Mouse (Mus musculus): ENCODE measurements around the gene Ost4.
A peak's percentile ranks its signal among the peaks of the same experiment; 100 is the strongest.

Gene Ost4

DNA sequence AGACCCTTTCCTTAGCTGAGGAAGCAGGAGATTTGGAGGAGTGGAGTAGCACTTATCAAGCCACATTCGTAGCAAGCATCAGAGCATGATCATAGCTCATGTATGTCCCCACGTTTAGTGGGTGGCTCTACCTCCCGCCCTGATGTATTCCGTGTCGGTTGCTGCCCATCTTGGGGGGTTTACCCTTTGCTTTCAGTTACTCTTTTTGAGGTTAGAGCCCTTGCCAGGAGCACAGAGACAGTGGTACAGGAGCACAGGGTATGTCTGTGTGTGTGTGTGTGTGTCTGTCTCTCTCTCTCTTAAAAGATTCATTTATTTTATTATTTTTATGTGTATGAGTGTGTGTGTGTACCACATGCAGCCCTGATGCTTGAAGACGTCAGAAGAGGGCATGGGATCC lies 15.5 kb upstream of the Ost4 start:
- DNase-seq (ENCODE audit: low spot score in 2 of 2) = no peak

DNA sequence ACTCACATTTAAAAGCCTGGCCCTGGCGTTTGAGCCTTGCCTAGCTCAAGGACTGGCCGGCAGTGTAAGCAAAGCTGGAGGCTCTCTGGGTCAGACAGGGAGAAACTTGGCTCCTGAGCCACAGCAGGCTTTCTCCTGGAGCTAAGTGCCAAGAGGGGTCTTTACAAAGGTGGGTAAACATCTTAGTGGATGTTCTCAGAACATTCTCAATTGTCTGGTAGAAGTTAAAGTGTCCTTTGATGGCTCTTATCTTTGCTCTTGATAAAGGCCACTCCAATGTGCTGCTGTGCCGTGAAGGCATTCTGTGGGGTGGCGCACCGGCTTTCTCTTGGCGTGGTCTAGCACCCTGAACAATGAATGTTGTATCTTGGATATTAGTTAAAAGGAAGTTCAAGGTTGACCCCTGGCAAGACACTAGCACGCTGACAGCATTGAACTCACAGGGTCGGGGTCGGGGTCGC lies 15.0 kb upstream of the Ost4 start:
- DNase-seq (ENCODE audit: low spot score in 2 of 2) = no peak

DNA sequence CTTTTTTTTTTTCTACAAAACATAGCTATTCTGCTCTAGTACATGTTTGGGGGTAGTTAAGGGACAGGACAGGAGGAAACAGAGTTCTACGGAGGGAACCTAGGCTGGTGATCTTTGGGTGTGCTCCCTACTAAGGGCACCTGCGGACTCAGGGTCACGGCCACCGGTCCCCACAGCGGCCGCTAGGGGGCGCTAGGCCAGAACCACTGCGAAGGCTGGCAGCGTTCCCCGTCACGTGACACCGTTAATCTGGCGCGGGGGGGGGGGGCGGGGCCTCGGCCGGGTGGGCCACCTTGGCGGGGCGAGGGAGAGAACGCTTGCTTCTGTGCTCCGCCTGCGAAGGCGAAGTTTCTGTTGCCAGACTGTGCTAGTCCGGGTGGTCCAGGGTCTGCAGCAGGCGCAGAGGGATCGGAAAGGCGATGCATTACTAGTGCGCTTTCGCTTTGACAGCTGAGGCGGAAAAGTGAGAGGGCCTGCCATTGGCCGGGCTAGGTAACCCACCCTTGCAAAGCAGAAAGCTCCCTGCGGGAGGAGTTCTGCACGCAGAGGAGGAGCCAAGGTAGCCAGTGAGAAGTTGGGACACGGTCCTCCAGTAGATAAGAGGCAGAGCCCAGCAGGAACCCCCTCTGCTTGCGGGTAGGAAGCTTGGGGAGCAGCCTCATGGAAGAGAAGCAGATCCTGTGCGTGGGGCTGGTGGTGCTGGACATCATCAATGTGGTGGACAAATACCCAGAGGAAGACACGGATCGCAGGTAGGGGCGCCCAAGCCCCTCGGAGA lies 13.9 kb upstream of the Ost4 start, which contains the start of gene Khk:
Gene Khk (plus strand): TSS at position 176 of the 778 bp plus-strand sequence.
- peak; percentile 93 to 97 for DNase-seq (ENCODE audit: low spot score in 2 of 2)

DNA sequence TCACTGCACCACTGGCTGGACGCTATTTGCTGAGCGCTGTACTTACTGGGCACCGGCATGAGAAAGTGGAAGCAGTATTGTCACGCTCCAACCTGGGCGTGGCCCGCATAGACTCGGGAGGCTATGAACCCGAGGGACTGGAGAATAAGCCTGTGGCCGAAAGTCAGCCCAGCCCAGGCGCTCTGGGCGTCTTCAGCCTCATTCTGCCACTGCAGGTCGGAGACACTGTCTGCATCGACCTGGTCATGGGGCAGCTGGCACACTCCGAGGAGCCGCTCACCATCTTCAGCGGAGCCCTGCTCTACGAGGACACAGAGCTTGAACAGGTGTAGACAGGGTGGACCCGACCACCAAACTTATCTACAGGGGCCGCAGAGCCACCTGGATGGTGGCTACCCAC lies 13.0 kb upstream of the Ost4 start:
- peak in 1 of 2 experiments; percentile 26 for DNase-seq (ENCODE audit: low spot score in 2 of 2)

DNA sequence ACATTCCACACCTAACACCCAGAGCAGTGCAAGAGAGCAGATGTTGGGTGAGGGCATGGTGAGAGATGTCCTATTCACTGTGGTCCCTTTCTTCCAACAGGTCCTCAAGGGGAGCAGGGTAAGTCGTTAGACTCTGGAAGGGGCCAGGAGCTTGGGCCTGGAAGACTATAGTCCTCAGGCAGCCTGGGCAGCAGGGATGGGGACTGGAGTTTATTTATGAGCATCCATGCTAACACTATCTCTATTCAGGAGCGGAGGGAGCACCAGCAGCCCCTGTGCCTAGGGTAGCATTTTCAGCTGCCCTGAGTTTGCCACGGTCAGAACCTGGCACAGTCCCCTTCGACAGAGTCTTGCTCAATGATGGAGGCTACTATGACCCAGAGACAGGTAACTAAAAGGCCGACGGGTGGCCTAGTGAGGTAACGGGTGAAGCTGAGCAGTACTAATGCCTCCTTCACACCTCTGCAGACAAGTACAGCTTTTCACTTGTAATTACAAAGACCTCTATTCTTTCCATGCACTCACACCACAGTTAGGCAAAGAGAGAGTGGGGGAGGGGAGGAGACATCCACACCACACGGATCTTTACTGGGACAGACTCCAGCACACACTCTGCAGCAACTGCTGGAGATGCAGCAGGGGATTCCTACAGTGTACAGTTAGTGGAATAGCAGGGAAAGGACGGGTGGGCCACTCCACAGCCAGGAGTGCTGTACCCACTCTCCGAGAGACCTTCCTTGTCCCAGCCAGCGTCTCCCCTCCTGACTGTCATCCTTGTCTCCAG lies 12.4 kb upstream of the Ost4 start:
- no peak for DNase-seq (ENCODE audit: low spot score in 2 of 2)

DNA sequence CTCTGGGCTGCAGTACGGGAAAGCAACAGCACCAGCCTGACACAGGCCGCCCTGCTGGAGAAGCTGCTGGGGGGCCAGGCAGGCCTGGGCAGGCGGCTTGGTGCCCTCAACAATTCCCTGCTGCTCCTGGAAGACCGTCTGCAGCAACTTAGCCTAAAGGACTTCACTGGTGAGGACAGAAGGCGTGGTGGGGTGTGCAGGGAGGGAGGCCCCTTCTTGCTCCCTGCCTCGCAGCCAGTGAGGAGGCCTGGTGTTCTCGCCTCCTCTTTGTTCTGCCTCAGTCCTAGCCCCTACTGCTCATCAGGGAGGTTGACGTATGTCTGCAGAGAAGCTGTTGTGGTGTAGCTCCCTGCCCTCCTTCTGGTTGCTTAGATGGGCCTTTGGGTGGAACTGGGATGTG lies 11.1 kb upstream of the Ost4 start:
- no peak for DNase-seq (ENCODE audit: low spot score in 2 of 2)

DNA sequence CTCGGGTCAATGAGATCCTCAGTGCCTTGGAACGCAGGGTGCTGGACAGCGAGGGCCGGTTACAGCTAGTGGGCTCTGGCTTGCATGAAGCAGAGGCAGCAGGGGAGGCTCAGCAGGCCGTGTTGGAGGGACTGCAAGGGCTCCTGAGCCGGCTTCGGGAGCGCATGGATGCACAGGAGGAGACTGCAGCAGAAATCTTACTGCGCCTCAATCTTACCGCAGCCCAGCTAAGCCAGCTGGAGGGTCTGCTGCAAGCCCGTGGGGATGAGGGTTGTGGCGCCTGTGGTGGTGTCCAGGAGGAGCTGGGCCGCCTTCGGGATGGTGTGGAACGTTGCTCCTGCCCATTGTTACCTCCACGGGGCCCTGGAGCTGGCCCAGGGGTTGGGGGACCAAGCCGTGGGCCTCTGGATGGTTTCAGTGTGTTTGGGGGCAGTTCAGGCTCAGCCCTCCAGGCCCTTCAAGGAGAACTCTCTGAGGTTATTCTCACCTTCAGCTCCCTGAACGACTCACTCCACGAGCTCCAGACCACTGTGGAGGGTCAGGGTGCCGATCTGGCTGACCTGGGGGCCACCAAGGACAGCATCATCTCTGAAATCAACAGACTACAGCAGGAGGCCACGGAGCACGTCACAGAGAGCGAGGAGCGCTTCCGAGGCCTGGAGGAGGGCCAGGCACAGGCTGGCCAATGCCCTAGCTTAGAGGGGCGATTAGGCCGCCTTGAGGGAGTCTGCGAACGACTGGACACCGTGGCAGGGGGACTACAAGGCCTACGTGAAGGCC lies 10.5 kb upstream of the Ost4 start:
- no peak for DNase-seq (ENCODE audit: low spot score in 2 of 2)

DNA sequence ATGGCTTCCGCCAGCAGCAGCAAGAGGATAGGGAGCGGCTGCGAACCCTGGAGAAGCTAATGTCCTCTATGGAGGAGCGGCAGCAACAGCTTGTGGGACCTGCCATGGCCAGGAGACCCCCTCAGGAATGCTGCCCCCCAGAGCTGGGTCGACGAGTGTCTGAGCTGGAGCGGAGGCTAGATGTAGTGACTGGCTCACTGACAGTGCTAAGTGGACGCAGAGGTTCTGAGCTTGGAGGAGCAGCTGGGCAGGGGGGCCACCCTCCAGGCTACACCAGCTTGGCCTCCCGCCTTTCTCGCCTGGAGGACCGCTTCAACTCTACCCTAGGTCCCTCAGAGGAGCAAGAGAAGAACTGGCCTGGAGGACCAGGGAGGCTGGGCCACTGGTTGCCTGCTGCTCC lies 9.8 kb upstream of the Ost4 start:
- DNase-seq (ENCODE audit: low spot score in 2 of 2) = no peak

DNA sequence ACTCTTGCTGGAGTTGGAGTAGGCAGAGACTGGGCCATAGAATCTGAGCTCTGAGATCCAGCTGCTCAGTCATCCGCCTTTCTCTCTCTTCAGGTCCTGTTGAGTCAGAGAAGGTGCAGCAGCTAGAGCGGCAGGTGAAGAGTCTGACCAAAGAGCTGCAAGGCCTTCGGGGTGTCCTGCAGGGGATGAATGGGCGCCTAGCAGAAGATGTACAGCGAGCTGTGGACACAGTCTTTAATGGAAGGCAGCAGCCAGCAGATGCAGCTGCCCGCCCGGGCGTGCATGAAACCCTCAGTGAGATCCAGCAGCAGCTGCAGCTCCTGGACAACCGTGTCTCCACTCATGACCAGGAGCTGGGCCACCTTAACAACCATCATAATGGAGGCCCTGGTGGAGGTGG lies 9.3 kb upstream of the Ost4 start:
- no peak for DNase-seq (ENCODE audit: low spot score in 2 of 2)

DNA sequence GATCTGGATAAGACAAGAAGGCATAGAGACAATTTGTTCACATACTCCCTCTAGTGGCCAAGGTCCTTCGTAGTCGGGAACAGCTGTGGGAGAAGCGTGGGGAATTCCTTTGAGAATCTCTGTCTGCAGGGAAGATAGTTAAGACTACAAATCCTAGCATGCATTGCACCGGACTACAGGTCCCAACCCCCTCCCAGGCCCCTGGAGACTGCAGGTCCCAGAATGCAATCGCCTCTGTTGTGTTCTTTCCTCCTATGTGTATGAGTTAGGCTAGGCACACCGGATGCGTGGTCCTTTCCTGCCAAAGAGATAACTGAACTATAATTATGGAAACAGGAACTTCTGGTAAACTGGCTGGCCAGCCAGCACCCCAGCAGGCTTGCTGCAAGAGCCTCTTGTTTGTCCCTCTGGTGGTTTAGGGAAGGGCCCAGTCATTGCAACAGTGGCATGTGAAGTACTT lies 8.4 kb upstream of the Ost4 start:
- peak; percentile 51 to 70 for DNase-seq (ENCODE audit: low spot score in 2 of 2)

DNA sequence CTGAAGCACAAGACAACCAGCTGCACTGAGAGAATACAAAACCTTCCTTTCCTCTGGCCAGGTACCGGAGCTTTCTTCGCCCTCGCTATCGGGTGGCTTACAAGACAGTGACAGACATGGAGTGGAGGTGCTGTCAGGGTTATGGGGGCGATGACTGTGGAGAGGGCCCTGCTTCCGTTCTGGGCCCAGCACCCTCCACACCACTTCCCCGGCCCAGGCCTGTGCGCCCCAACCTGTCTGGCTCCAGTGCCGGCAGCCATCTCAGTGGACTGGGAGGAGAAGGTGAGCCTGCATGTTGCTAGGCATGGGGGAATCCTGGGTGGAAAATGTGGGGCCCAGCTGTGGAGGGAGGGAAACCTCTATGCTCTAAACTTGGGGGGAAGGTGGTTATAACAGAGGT lies 7.9 kb upstream of the Ost4 start:
- no peak for DNase-seq (ENCODE audit: low spot score in 2 of 2)

DNA sequence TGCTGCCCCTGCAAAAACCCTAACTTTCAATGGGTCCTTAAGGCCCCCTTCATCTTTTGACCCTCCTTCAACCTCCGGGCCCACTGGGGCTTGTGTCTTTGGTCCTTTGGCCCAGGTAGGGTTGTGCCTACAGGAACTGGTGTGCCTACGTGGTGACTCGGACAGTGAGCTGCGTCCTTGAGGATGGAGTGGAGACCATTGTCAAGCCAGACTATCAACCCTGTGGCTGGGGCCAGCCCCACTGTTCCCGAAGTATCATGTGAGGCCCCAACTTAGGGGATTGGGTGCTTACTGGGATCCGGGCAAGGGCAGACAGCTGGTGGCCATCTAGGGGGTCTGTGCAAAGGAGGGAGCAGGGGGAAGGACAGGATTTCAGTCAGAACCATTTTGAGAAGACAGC lies 7.3 kb upstream of the Ost4 start:
- DNase-seq (ENCODE audit: low spot score in 2 of 2) = no peak

DNA sequence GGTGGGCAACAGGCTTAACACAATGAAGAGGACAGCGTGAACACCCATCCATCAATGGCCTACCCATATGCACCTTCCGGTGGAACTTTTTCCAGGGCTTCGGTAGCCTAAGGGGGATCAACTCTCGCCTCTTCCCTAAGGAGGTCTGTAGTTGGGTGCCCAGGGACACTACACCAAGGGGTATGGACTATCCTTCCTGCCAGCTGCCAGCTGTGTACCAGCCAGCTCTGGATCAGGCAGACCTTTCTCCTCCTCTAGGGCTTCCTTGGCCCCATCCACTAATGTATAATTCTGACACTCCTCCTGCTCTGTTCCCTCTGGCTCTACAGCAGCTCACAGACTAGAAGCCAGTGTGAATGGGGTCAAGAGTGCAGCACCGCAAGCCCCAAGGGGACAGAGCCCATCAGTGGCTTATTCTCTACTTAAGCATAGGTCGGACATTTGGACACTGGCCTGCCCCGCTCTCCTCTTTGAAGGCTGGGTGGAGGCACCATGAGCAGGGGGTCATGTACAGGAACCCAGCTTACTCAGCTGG lies 6.6 kb upstream of the Ost4 start:
- DNase-seq (ENCODE audit: low spot score in 2 of 2) = no peak

DNA sequence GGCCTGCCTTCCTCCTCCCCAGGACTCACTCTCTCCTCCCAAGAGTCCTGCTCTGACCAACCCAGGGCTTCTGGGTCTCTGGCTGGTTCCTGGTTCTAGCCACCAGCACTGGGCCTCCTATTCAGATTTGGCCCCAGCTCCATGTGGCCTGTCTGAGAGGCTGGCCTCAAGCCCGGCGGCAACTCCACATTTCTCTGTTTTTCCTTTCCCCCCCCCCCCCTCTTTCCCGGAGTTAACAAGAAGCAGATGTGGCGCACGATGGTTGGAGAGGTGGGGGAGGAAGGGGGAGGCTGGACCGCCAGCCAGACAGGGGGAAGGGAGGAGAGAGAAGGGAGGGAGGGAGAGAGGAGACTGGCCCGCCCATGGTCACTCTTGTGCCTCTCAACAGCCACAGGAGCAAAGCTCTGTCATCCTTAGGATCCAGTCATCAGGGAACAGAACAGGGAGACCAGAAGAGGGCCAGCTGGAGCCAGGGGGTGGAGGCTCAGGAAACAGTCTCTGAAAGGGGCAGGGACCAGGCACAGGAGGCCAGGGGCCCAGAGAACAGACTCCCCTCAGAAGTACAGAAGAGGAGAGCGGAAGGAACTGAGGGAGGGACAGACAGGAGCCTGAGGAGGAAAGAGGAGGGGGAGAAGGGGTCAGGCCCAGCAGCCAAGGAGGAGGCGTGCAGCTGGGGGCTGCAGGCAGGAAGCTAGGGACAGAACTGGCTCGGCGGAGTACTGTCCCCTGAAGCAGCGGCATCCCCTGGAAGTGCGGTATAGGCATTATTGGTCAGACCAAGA lies 5.7 kb upstream of the Ost4 start, which contains the start of gene Emilin1:
Gene Emilin1 (plus strand): TSS at position 343 of the 782 bp plus-strand sequence.
- DNase-seq (ENCODE audit: low spot score in 2 of 2) = no peak

DNA sequence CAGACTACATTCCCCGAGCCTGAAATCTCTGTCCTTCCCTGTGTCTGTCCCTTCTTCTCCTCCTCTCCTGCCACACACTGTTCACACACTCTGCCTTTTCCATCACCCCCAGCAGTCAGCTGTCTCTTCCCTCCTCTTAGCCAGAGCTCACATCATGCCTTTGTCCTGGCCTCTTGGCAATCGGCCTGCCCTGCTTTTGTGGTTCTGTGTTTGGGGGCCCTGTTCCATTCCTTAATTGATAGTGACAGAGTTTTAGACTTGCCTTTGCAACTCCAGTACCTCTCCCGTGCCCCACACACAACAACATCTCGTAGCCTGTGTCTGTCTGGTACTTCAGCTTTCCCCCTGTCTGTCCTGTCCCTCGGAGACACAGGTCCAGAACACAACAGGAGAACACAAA lies 4.6 kb upstream of the Ost4 start:
- DNase-seq (ENCODE audit: low spot score in 2 of 2) = no peak

DNA sequence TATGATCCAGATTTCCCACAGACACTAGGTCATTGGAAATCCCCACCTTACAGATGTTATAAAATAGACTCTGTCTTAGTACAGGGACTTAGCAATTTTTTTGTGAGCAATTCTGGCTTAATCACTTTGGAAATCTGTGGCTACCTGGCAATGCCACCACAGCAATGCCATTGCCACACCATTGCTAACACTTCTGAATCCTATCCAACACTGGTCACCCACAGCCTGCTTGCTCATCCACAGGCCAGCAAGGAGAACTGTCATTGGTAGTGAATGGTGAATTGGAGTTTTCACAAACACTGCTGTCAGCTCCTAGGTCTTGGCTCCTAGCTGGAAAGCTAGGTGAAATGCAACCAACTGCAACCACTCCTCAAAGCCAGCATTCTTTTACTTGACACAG lies 2.9 kb upstream of the Ost4 start:
- no peak for DNase-seq (ENCODE audit: low spot score in 2 of 2)

DNA sequence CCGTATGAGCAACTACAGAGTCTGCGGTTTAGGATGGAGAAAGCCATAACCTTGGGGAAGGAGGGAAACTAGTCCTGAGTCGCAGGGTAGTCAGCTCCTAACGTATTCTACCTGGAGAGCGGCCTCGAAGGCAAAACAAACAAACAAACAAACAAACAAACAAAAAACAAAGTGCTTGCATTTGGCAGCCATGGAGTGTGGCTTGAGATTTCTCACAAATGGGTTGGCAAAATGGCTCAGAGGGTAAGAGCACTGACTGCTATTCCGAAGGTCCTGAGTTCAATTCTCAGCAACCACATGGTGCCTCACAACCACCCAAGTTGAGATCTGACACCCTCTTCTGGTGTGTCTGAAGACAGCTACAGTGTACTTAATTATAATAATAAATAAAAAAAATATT lies 2.3 kb upstream of the Ost4 start:
- no peak for DNase-seq (ENCODE audit: low spot score in 2 of 2)

DNA sequence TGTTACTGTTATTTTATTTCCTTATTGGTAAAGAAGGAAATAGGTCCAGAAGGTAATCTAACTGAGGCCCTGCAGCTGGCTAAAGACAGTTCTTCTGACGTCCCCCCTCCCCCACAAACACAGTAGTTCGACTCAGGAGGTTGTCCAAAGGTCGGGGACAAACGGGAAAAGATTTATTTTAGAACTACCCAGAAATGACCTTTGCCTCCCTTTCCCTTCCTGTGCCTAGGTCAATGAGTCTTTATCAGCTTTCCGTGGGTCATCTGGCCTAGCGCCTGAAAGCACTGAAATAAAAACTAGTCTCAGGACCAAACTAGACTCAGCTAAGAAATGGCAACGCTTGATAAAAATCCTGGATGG lies 1.7 kb upstream of the Ost4 start:
- no peak for DNase-seq (ENCODE audit: low spot score in 2 of 2)

DNA sequence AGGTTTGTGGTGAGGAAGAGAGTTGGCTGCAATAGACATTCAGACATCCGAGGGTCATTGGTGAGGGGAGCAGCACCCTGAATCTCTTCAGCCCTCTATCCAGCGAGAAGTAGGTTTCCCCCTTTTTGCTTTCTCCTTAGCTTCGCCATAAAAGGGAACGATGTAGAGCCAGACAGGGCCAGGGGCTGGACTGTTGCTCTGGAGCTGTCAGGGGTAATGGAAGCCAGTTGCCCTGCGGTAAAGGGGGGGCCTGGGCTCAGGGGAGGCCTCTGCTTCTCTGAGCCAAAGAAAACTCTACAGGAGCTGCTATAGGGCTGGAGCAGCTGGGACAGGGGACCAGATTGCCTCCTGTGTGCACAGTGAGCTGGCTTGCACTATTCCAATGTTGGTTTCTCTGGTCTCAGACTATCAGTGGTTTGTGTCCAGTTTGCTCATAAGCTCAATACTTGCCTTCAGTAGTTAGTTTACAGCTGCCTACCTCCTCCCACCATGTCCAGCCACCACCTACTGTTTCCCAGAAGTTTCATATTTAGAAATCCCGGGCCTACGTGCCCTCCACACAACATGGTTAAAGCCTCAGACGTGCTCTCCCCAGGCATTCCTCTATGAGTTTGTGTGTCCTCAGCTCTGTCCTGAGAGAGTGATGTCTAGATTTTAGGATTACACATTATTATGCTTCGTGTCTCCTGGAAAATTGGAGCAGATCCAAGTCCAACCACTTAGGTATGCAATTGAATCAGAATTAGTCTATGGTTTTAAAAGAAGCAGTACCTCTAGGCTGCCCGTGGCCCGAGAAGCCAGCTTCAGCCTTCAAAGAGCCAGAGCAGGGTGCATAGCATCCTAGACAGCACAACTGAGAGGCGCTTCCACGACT lies 1.1 kb upstream of the Ost4 start:
- no peak for DNase-seq (ENCODE audit: low spot score in 2 of 2)

DNA sequence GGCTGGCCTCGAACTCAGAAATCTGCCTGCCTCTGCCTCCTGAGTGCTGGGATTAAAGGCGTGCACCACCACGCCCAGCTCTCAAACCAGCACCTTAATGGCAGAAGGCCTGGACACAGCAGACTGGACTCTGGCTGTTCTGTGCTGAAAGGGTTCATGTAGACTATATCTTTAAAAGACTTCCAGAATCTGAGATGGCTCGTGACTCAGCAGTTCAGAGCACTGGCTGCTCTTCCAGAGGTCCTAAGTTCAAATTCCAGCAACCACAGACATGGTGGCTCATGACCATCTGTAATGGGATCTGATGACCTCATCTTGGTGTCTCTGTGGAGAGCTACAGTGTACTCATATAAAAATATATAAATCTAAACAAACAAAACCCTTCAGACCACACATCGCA lies 5.7 kb downstream of the Ost4 start:
- no peak for DNase-seq (ENCODE audit: low spot score in 2 of 2)
